Mouse (Mus musculus) lung, adult 2 months (tissue): ENCODE results near the gene Gm49318. TPM values are rescaled to one million over a fixed set of nuclear protein-coding genes. Genes with fewer than 3 reads are reported as not detected.

Source experiments
- DNase-seq: peaks from one replicate; pipeline ENCODE4 v3.0.0; 2022
- H3K4me1 ChIP-seq: fragments of 200-500 bp; 2 replicates; pipeline ENCODE4 v1.6.1; 2011; ENCODE audit warnings: low read length; ENCODE audit not compliant: control insufficient read depth, insufficient read depth
- H3K4me3 ChIP-seq: fragments of 200-500 bp; replicated peaks from 2 replicates; pipeline ENCODE3; 2011; ENCODE audit warnings: low read depth, mild to moderate bottlenecking, control low read depth, low read length; ENCODE audit errors: extremely low read depth
- CTCF ChIP-seq: fragments of 200-500 bp; IDR thresholded peaks from 2 replicates; pipeline ENCODE4 v1.5.1; 2011; ENCODE audit warnings: mild to moderate bottlenecking, low read length, control low read depth; ENCODE audit not compliant: insufficient read depth
- POLR2A ChIP-seq: fragments of 200-500 bp; IDR thresholded peaks from 2 replicates; pipeline ENCODE4 v1.6.1; 2011; ENCODE audit warnings: low read depth, mild to moderate bottlenecking, control low read depth, low read length, borderline replicate concordance; ENCODE audit errors: extremely low read depth
- WGBS: fragments of 180-500 bp; shearing (Covaris S2); methylation state at CpG from one replicate; pipeline ENCODE4 v1.1.7; 2018; 5-methylcytosine and 5-hydroxymethylcytosine counted together
- polyA plus RNA-seq: library from polyadenylated mRNA; depleted of rRNA; stranded (reverse); fragments of >200 nt; gene quantifications from 2 replicates; pipeline ENCODE4 v1.2.3, GENCODE M21; 2012

Gm49318 gene
- polyA plus RNA-seq, 1 experiment: not detected

- Histone ChIP-seq H3K4me3 (no peak overlapping the region), H3K4me1 (peaks cover under 1% of the 10 kb centered on the region; the same call in 1 of the 2 replicates)
- TF ChIP-seq CTCF: no peak
- TF ChIP-seq POLR2A: no peak
- DNase-seq: no peak
- 70% methylated on average over 11 of the region's 11 CpGs for WGBS
Observed at GRCm38 (mm10) chr9:22049315-22049714, 21.7 kb downstream of the Gm49318 start.

- no peak for DNase-seq
- no peak overlapping the region for H3K4me3 ChIP-seq
- H3K4me1 ChIP-seq: no peaks in the 10 kb centered on the region
- 51% methylated on average over 9 of the region's 9 CpGs for WGBS
- TF ChIP-seq POLR2A: no peak
- no peak for TF ChIP-seq CTCF
Observed at GRCm38 (mm10) chr9:22047329-22047728, 23.7 kb downstream of the Gm49318 start.

- Histone ChIP-seq H3K4me1 (no peaks in the 10 kb centered on the region), H3K4me3 (no peak overlapping the region)
- 54% methylated on average over 2 of the region's 2 CpGs for WGBS
- DNase-seq: no peak
- TF ChIP-seq POLR2A (no peak), CTCF (no peak)
Observed at GRCm38 (mm10) chr9:22041832-22042231, 29.2 kb downstream of the Gm49318 start.

- Histone ChIP-seq H3K4me3 (no peak overlapping the region), H3K4me1 (no peaks in the 10 kb centered on the region)
- TF ChIP-seq CTCF: no peak
- DNase-seq: no peak
- 54% methylated on average over 10 of the region's 10 CpGs for WGBS
Observed at GRCm38 (mm10) chr9:22037826-22038225, 33.2 kb downstream of the Gm49318 start.

GRCm38 (mm10) chr9:22035300-22036044 is 35.6 kb downstream of the Gm49318 start:
- no peaks in the 10 kb centered on the region for H3K4me1 ChIP-seq
- WGBS: 59% methylated on average over 6 of the region's 6 CpGs
- DNase-seq: no peak
- no peak for TF ChIP-seq POLR2A
- TF ChIP-seq CTCF: no peak
- no peak overlapping the region for H3K4me3 ChIP-seq

- 87% methylated on average over 9 of the region's 9 CpGs for WGBS
- H3K4me3 ChIP-seq: no peak overlapping the region
- no peaks in the 10 kb centered on the region for H3K4me1 ChIP-seq
- no peak for TF ChIP-seq CTCF
- TF ChIP-seq POLR2A: no peak
- DNase-seq: no peak
Observed at GRCm38 (mm10) chr9:22030386-22030785, 40.7 kb downstream of the Gm49318 start.

GRCm38 (mm10) chr9:22028467-22028866 is 42.6 kb downstream of the Gm49318 start:
- WGBS: 39% methylated on average over 7 of the region's 7 CpGs
- no peak for DNase-seq
- no peak for TF ChIP-seq POLR2A
- TF ChIP-seq CTCF: no peak
- H3K4me3 ChIP-seq: no peak overlapping the region
- no peaks in the 10 kb centered on the region for H3K4me1 ChIP-seq

- Histone ChIP-seq H3K4me1 (no peaks in the 10 kb centered on the region), H3K4me3 (no peak overlapping the region)
- DNase-seq: no peak
- TF ChIP-seq CTCF (no peak), POLR2A (no peak)
- WGBS: 32% methylated on average over 8 of the region's 8 CpGs
Observed at GRCm38 (mm10) chr9:22024592-22024991, 46.5 kb downstream of the Gm49318 start.

GRCm38 (mm10) chr9:22017208-22017825 is 53.7 kb downstream of the Gm49318 start:
- H3K4me3 ChIP-seq: no peak overlapping the region
- DNase-seq: no peak
- WGBS: 73% methylated on average over 7 of the region's 7 CpGs
- TF ChIP-seq CTCF: no peak
- no peak for TF ChIP-seq POLR2A
- H3K4me1 ChIP-seq: no peaks in the 10 kb centered on the region

- Histone ChIP-seq H3K4me1 (no peaks in the 10 kb centered on the region), H3K4me3 (no peak overlapping the region)
- 69% methylated on average over 10 of the region's 10 CpGs for WGBS
- DNase-seq: no peak
- TF ChIP-seq CTCF (no peak), POLR2A (no peak)
Observed at GRCm38 (mm10) chr9:22016245-22016644, 54.8 kb downstream of the Gm49318 start.
